Mouse (Mus musculus) cortical plate, adult 2 months (tissue): ENCODE data around the gene R3hdml.

Experiments
- CTCF ChIP-seq: fragments of 200-500 bp; IDR thresholded peaks from 2 replicates; pipeline ENCODE4 v1.5.1; 2011; ENCODE audit warnings: mild to moderate bottlenecking, control low read depth, low read length; ENCODE audit not compliant: insufficient read depth; ENCODE audit errors: extremely low read depth
- POLR2A ChIP-seq: fragments of 200-500 bp; IDR thresholded peaks from 2 replicates; pipeline ENCODE4 v1.6.1; 2011; ENCODE audit warnings: mild to moderate bottlenecking, low read length, control low read depth; ENCODE audit not compliant: insufficient read depth; ENCODE audit errors: extremely low read depth

GRCm38 (mm10) chr2:163489725-163490291 is 2.3 kb upstream of the R3hdml start:
- TF ChIP-seq CTCF (no peak), POLR2A (no peak)
